Mouse (Mus musculus): Measurements from ENCODE around the gene Knl1. TPM values are rescaled to one million over a fixed set of nuclear protein-coding genes. Genes with fewer than 3 reads are reported as not detected.

The Knl1 gene
- polyA plus RNA-seq, 1 experiment: 2.4 TPM

DNA sequence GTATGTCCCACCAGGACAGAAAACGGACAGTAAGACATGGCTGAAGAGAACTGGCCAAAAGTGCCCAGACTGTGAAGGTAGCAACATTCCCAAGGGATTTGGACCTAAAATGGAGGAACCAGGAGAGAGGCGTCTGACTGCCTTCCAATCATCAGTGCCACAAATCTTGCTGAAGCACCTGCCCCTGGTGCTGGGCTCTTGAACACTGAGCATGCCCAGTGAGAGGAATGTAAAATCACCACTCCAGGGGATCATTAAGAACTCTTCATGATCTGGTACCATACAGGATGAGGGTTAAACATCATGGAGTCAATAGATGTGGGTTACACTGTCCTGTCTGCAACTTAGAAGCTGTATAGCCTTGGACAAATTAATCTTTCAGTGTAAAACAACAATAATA lies 1.8 kb upstream of the Knl1 start:
- no peak for DNase-seq (ENCODE audit: low read depth)
- TF ChIP-seq POLR2A (IDR thresholded peaks at IDR 0.05; ENCODE audit: borderline replicate concordance, extremely low read depth, insufficient read depth, insufficient read length, poor library complexity, severe bottlenecking): no peak
- no peak for TF ChIP-seq CTCF (IDR thresholded peaks at IDR 0.05; ENCODE audit: borderline replicate concordance, extremely low read depth, insufficient read depth, insufficient read length)

DNA sequence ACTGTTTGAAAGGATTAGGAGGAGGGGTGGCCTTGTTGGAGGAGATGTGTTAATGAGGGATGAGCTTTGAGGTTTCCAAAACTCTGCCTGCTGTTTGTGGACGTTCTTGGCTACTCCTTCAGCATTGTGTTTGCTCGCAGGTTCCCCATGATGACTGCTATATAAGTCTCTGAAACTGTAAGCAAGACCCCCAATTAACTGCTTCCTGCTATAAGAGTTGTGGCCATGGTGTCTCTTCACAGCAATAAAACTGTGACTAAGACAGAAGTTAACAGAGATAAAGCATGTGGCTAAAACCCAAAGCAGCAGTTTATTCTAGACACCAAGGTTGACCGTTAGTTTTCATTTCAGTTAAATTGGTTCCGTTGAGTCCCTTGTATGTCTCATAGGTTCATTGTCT lies 930 bp downstream of the Knl1 start:
- TF ChIP-seq POLR2A (IDR thresholded peaks at IDR 0.05; ENCODE audit: borderline replicate concordance, extremely low read depth, insufficient read depth, insufficient read length, poor library complexity, severe bottlenecking) (no peak), CTCF (IDR thresholded peaks at IDR 0.05; ENCODE audit: borderline replicate concordance, extremely low read depth, insufficient read depth, insufficient read length) (no peak)
- peak; percentile 17 for DNase-seq (ENCODE audit: low read depth)

DNA sequence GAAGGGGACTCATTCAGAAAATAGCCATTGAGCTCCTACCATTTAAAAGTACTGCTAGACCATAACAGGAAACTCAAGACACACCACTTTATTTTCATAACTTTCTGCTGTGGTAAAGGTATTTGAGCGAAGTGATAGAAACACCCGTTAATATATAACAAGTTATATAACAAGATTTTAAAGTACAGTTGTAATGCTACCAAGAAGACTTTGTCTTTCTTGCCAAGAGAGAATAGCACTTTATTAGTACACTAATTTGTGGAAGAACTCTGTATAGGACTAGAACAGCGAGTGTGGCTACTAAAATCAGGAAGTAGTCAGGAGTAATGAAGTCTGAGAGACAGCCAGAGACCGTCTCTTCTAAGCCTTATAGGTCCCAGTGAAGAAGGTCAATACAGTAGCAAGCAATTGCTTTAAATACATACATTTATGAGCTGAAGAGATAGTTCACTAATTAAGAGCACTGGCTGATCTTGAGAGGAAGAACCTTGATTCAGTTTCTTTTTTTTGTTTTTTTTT lies 3.3 kb downstream of the Knl1 start:
- DNase-seq (ENCODE audit: low read depth): no peak
- TF ChIP-seq CTCF (IDR thresholded peaks at IDR 0.05; ENCODE audit: borderline replicate concordance, extremely low read depth, insufficient read depth, insufficient read length) (no peak), POLR2A (IDR thresholded peaks at IDR 0.05; ENCODE audit: borderline replicate concordance, extremely low read depth, insufficient read depth, insufficient read length, poor library complexity, severe bottlenecking) (no peak)

DNA sequence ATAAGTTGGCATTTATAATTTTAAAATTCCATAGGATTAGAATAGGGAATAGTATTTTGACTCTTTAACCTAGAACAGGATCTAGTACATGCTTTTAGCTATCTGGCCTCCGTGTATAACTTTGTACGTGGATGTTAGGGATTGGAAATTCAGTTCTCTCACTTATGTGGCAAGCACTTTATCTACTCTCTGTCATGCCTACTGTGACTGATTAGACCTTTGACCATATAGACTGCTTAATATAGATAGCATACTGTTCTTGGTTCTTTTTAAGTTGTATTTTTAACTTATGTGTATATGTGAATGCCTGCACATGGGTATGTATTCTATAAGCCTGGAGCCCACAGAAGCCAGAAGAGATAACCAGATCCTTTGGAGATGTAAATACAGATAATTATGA lies 13.2 kb downstream of the Knl1 start:
- no peak for TF ChIP-seq CTCF (IDR thresholded peaks at IDR 0.05; ENCODE audit: borderline replicate concordance, extremely low read depth, insufficient read depth, insufficient read length)
- no peak for TF ChIP-seq POLR2A (IDR thresholded peaks at IDR 0.05; ENCODE audit: borderline replicate concordance, extremely low read depth, insufficient read depth, insufficient read length, poor library complexity, severe bottlenecking)
- no peak for DNase-seq (ENCODE audit: low read depth)

GRCm38 (mm10) chr2:119072397-119072796 lies 25.5 kb downstream of the Knl1 start:
- TF ChIP-seq POLR2A (IDR thresholded peaks at IDR 0.05; ENCODE audit: borderline replicate concordance, extremely low read depth, insufficient read depth, insufficient read length, poor library complexity, severe bottlenecking) (no peak), CTCF (IDR thresholded peaks at IDR 0.05; ENCODE audit: borderline replicate concordance, extremely low read depth, insufficient read depth, insufficient read length) (no peak)
- no peak for DNase-seq (ENCODE audit: low read depth)

- TF ChIP-seq CTCF (IDR thresholded peaks at IDR 0.05; ENCODE audit: borderline replicate concordance, extremely low read depth, insufficient read depth, insufficient read length) (no peak), POLR2A (IDR thresholded peaks at IDR 0.05; ENCODE audit: borderline replicate concordance, extremely low read depth, insufficient read depth, insufficient read length, poor library complexity, severe bottlenecking) (no peak)
- DNase-seq (ENCODE audit: low read depth): no peak
Observed at GRCm38 (mm10) chr2:119086156-119086555, 39.2 kb downstream of the Knl1 start.

DNA sequence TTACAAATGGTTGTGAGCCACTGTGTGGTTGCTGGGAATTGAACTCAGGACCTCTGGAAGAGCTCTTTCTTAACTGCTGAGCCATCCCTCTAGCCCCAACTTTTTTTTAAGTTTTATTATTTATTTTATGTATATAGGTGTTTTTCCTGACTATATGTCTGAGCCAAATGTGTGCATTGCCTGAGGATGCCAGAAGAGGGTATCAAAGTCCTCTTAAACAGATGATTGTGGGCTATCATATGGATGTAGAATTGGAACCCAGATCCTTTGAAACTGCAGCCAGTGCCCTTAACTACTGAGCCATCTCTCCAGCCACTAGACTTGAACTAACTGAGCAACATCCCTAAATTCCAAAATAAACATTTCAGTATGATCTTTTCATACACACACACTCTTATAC lies 54.6 kb downstream of the Knl1 start:
- no peak for DNase-seq (ENCODE audit: low read depth)
- TF ChIP-seq POLR2A (IDR thresholded peaks at IDR 0.05; ENCODE audit: borderline replicate concordance, extremely low read depth, insufficient read depth, insufficient read length, poor library complexity, severe bottlenecking) (no peak), CTCF (IDR thresholded peaks at IDR 0.05; ENCODE audit: borderline replicate concordance, extremely low read depth, insufficient read depth, insufficient read length) (no peak)

GRCm38 (mm10) chr2:119106583-119106982 lies 59.7 kb downstream of the Knl1 start:
- DNase-seq (ENCODE audit: low read depth): no peak
- no peak for TF ChIP-seq CTCF (IDR thresholded peaks at IDR 0.05; ENCODE audit: borderline replicate concordance, extremely low read depth, insufficient read depth, insufficient read length)
- TF ChIP-seq POLR2A (IDR thresholded peaks at IDR 0.05; ENCODE audit: borderline replicate concordance, extremely low read depth, insufficient read depth, insufficient read length, poor library complexity, severe bottlenecking): no peak

DNA sequence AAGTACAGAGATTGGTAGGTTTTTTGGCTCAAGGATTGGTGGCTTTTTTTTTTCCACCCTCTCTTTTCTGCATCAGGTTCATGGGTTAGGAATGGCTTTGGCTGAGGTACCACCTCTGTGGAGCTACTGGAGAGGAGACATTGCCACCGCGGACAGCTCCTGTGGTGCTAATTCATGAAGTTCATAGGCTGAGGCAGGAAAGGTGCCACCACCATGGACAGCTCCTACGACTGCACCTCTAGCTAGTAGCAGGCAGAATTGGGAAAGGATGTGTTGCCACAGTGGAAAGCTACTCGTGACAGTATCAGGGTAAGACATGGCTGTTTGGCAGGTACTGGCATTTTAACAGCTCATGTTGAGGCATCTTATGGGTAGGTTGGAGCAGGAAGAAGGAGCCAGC lies 61.6 kb downstream of the Knl1 start:
- DNase-seq (ENCODE audit: low read depth): no peak

GRCm38 (mm10) chr2:119111060-119111459 lies 64.1 kb downstream of the Knl1 start:
- DNase-seq (ENCODE audit: low read depth): no peak
- TF ChIP-seq POLR2A (IDR thresholded peaks at IDR 0.05; ENCODE audit: borderline replicate concordance, extremely low read depth, insufficient read depth, insufficient read length, poor library complexity, severe bottlenecking) (no peak), CTCF (IDR thresholded peaks at IDR 0.05; ENCODE audit: borderline replicate concordance, extremely low read depth, insufficient read depth, insufficient read length) (no peak)

More for the DNA sequence above, 61.6 kb downstream of the Knl1 start:
- TF ChIP-seq POLR2A (IDR thresholded peaks at IDR 0.05; ENCODE audit: borderline replicate concordance, extremely low read depth, insufficient read depth, insufficient read length, poor library complexity, severe bottlenecking) (no peak), CTCF (IDR thresholded peaks at IDR 0.05; ENCODE audit: borderline replicate concordance, extremely low read depth, insufficient read depth, insufficient read length) (no peak)

GRCm38 (mm10) chr2:119112438-119113112 lies 65.7 kb downstream of the Knl1 start, which contains the start of gene Rad51:
Rad51 (plus strand) TSS chr2:119112793.
- TF ChIP-seq CTCF (IDR thresholded peaks at IDR 0.05; ENCODE audit: borderline replicate concordance, extremely low read depth, insufficient read depth, insufficient read length) (no peak), POLR2A (IDR thresholded peaks at IDR 0.05; ENCODE audit: borderline replicate concordance, extremely low read depth, insufficient read depth, insufficient read length, poor library complexity, severe bottlenecking) (peak; percentile 13; the same call in 1 of the 2 replicates)
- DNase-seq (ENCODE audit: low read depth): peak; percentile 95

Measured in brain, embryonic 14.5 days (tissue).